Mouse (Mus musculus): Measurements from ENCODE around the gene Rrh. TPM values are rescaled to one million over a fixed set of nuclear protein-coding genes. Genes with fewer than 3 reads are reported as not detected.
A peak's percentile ranks its signal among the peaks of the same experiment; 100 is the strongest.

Rrh gene
- total RNA-seq (2021), result under 1 TPM; 0.45 to 0.66 TPM

DNA sequence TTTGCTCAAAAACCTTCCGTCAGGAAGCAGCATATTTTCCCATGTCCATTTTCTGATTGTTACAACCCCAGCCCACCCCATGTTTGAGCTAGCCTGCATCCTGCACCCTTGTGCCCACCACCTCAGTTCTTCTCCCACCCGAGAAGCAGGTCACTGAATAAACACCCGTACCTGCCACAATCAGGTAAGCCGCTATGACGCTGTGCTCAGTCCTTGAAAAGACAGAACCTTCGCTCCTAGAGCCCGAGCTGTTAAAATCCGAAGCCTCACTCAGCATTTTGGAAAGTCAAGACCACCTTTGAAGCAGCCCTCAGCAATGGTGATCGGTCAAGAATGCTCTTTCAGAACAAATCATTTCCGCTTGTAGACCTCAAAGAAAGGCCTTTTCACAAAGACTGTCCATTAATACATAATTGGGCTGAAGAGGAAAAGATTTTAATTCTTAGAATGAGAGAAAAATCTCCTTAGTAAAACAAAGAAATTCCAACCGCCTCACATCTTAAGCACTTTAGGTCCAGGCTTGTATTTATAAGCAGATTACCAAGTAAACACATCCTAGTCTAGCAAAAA is at the start of gene Rrh:
Gene Rrh (minus strand): TSS at position 382 of the 570 bp plus-strand sequence.
- no peak for DNase-seq

DNA sequence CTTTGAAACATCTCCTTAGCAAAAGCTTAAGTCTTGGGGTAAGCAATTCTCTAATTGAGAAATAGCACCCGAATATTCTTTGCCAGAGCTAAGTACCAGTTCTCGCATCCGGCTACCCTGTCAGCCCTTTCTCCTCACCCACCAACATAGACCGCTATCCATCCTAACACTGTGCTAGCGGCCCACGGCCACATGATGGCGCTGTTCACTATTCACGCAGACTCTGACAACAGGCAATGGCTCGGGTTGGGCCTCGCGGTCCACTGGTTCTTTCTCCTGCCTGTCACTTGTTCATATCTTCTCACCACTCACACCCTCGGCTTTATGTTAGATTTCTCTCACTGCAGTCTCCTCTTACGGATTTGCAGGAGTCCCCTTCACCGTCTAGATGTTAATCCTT is 41.3 kb upstream of the Rrh start:
- DNase-seq, result peak; percentile 18 to 19

DNA sequence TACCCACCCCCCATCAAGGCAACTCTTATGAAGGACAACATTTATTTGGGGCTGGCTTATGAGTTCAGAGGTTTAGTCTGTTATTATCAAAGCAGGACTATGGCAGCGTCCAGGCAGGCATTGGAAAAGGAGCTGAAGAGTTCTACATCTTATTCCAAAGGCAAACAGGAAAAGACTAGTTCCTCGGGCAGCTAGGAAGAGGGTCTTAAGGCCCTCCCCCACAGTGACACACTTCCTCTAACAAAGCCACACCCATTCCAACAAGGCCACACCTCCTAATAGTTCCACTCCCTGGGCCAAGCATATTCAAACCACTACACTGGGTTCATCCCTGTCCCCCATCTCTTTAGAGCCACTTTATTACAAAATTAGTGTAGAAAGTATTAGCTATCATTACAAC is 40.2 kb upstream of the Rrh start:
- no peak for DNase-seq

DNA sequence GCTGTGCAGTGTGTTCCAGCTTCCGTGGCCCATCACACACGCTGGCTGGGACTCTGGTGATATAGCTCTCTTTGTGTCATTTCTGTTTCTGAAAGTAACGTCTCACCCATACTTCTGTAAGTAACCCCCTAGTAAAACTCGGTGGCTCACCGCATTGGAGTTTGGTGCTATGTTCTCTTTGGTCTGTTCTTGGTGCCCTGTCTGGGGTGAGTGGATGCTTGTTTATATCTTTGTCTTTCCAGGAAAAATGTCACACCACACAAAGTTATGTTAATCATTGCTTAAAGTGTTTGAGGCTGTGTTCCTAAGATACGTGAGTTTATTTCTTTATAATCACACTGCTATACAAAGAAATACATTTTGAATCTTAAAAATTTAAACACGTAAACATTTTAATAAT is 24.5 kb upstream of the Rrh start:
- no peak for DNase-seq

DNA sequence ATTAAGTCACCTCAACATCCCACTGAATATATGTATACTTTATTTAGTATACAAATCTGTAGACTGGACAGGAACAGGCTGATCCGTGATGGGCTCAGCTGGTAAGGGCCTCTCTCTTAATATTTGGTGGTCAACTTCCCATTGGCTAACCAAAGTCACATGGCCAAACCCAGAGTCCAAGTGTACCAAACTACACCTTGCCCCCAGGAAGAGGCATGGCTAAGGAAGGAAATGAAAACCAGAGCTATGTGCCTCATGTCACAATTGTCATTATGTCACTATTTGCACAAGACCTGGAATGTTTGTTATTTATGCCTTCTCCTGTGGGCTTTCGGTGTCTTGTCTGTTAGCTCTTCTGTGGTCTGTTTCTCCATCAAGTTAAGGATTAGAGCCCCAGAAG is 23.5 kb upstream of the Rrh start:
- no peak for DNase-seq

DNA sequence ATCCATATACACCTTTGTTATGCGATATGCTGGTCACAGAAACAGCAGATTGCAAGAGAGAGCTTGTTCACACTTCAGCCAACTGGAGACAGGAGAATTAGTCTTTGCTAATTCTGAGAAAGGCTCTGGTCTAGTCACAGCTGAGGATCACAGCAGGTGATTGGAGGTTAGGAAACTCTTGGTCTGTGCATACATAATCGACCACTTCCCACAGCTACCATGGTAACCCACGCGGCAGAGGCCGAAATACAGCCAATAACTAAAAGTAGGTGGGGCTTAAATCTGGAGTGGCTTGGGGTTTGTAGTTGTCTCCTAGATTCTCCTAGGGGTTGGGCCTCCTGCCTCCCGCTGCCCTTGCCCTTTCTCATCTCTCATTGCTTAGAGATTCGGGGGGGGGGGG is 15.6 kb upstream of the Rrh start:
- DNase-seq, result no peak

DNA sequence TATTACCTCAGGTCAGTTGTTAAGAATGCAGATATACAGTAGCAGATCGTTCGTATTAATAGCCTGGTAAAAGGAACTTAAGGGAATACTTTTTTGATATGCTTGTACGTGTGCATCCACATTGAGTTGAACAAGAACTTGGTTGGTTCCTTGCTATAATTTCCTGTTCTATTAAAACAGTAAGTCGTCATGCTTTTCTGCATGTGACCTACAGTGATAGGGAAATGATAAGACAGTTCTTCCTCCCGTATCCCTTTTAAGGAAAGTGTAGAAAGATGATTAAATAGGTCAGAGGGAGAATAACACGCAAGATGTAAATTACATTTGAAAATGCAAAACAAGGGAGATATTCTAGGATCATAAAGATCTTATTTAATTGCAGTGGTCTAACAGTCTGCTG is 14.6 kb upstream of the Rrh start:
- no peak for DNase-seq

DNA sequence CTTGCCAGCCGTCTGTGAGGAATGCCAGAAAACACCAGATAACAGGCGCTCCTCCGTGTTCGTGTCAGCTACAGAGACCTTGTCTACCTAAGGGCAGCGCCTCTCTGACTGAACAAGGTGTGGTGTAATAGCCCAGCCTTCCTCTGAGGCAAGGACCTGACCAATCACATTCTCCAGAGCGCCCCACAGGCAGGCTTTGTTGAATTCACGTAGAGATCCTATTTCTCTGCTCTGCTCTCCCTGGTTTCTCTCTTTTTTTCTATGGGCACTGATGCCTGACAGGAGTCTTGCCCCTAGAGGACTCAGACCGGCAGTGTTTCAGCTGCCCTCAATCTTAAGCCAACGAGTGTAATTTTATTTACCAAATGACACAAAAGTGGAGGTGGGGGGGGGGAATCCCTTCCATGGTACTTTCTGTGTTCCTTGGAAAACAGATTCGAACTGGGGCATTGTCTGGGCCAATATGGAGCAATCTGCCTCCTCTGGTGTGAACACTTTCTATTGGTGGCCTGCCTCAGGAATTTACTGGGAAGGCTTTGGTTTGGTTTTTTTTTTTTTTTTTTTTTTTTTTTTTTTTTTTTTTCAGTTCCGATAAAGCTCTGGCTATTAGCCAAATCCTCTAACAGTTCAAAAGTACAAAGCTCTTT is 13.8 kb upstream of the Rrh start:
- no peak for DNase-seq

DNA sequence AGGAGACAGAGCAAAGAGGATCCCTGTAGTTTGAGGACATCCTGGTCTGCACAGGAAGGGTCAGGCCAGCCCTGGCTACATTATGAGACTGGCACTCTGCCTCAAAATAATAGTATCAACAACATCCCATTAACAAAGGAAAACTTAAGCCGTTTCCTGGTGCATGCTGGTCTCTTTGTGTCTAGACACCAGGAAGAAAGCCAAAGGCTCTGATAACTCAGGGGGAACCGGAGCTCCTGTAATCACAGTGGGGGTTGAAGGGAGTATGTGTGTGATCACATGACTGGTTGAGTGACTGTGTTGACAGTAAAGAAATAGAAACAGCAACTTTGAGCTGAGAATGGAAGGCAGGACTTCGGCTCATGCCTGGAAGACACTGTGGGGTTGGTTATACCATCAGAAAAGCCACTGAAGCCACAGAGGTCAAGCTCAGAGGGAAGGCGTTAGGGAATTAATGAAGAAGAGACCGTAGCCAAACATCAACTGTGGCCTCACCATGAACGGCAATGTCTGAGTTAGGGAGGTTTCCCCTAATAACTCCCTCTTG is 13.1 kb upstream of the Rrh start, which contains the start of gene Cfi:
Gene Cfi (plus strand): TSS at position 497 of the 547 bp plus-strand sequence.
- no peak for DNase-seq

DNA sequence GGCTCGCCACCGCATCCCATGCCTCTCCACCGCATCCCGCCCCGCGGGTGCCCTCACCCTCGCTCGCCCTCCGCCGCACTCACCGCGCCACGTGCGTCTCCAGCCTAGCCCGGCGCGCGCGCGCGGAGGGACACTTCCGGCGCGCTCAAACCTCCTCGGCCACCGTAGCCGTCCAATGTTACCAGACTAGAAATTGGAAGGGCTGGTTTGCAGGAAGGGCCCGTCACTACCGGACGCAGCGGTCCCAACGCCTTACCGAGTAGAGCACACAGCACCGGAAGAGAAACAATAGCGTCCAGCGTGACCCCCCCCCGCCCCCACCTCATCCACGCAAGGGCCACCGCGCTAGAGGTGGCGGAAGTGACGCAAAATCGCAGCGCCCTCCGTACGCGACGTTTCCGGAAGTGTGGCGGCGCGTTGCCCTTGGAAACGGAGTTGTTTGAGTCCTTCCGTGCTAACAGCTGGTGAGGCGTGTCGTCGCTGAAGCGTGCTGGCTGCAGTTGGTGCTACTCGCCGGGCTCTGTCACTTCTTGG is 8.7 kb upstream of the Rrh start, which contains the start of gene Gar1:
Gene Gar1 (minus strand): TSS at position 362 of the 534 bp plus-strand sequence.
- peak; percentile 91 to 94 for DNase-seq

DNA sequence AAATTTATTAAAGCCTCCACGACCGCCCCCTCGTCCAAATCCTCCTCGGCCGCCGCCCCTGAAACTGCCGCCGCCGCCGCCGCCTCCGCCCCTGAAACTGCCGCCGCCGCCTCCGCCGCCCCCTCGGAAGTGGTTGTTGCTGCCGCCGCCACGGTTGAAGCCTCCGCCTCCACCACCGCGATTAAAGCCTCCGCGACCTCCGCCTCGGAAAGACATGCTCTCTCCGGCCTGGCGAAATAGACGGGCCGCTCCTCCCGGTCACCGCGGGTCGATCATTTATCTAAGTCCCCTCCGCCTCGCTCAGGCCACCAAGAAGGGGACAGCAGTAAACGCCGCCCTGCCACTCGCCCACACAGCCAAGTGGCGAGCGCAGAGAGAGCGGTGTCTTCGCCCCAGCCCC is 8.2 kb upstream of the Rrh start:
- DNase-seq, result no peak

DNA sequence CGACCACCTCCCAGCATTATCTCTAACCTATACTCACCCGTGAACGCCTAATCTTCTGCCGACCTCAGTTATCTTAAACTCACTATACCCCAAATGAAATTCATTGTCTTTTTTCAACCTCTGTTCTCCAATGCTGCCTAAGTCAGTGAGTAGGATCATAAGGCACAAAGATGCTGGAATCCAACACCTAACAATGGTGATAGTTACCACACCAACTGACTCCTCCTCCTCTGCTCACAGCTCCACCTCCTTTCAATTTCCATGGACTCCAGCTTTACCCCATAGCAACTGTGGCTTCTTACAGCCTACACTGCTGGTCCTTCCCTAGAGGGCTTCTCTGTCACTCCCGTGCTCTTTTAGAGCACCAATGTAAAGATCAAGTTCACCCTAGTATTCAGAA is 5.3 kb upstream of the Rrh start:
- DNase-seq, result no peak

DNA sequence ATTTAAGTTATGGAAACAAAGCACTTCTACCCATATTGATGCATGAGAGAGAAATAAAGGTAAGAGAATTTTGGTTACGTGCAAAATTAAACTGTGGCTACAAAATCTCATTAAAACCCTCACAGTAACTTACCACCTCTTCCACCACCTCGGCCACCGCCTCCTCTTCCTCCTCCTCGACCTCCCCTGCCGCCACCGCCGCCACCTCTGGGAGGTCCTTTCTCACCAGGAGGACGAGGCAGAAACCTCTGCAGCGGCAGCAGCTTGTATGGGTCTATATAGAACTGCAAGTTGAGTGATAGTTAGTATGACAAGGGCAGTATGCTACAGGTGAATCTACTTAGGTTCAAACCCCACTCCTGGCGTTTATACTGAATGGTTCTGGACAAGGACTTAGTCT is 4.3 kb upstream of the Rrh start:
- no peak for DNase-seq

DNA sequence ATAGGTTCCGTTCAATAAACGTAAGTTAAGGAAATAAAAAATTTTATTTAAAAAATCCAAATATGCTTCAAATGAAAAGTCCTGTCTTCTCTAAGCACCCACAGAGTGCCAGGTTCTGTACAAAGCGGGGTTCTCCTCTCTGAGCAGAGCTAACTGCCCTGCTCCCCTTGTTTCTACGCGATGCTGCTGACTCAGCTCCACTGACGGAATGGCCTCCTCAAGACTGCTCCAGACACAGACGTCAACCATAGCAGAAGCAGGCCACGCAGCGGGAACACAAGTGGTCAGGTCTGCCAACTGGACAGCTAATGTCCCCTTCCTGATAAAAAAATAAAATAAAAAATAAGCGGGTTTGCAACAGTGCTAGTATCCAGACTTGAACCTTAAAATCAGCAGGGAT is 2.5 kb upstream of the Rrh start:
- DNase-seq, result no peak

DNA sequence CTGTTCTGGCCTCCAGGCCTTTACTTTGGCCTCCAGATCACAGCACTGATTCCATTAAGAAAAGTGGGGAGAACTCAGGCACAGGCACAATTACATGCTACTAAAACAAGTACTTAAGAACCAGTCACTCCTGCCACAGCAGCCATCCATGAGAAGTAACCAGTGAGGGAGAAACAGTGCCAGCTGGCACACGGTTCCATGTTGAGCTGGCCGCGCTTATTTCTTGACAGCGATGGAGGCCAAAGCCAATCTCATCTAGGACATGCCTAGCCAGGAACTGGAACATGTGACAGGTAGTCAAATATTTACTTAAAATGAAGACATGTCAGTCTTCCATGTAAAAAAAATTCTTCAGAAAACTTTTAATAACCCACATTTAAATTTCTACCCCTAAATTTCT is 1.8 kb upstream of the Rrh start:
- DNase-seq, result no peak

DNA sequence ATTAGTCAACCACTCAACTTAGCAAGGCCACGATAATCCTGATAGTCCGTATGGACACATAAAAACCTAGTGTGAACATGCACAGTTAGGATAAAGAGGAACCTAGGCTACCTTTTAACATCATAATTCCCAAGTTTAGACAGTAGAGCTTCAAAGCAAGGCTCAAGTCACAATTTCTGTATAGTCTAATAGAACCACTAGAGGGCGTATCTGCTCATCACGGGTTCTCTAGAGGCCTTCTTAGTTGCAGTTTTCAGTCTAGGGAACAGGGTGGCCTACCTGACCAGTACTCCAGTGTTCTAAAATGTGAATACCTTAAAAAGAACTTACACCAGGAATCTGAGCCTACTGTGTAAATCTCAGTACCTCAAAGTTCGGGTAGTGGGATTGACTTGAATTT is 906 bp upstream of the Rrh start:
- no peak for DNase-seq

DNA sequence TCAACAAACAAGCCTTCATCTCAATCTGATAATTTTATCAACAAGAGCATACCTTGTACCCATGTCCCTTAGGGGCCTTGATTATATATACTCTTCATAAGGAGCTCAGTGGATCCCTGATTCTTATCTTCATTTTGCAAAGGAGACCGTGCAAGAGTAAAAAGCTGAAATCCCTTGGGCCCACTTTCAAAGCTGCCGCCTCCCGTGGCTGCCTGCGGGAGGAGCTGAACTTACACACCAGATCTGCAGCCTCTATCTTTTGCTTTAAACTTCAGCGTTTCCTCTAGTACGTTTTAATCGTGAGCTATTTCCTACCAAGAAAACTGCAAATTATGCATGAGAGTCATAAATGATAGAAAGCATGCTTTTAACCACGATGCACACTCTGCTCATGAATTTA is 651 bp downstream of the Rrh start:
- DNase-seq, result no peak

DNA sequence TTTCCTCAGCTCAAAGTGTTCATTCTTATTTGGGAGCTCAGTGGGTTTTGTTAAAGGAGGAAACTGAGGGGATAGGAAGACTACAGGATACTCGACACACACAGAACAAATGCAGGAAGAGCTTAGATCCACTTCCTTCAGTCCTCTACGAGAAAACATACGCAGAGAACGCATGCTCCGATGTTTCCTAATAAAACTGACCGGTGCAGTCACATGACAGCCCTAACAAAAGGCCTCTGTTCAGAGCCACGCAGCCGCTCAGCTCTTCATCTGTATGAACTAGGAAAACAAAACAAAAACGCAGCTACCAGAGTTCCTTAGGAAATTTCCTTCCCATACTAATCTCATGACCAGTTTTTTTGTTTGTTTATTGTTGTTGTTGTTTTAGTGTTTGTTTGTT is 1.5 kb downstream of the Rrh start:
- DNase-seq, result no peak

DNA sequence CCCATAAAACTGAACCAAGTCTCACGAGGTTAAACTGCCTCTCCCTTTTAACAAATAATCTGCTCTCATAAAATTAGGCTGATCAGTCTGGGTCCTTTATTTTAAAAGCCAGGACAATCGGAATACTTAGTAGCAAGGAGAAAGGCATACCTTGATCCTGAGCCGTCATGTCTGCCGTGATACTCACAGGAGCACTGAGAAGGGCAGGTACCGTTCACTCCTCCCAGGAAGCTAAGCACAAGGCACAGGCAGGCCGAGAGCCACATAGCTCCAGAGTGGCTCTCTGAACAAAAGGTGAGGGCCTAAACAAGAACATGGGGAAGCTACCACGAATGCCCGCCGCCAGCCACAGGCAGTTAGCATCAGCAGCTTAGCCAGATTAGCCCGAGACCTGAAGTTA is 18.6 kb downstream of the Rrh start, which contains the start of gene Lrit3:
Gene Lrit3 (minus strand): TSS at position 266 of the 400 bp plus-strand sequence.
- no peak for DNase-seq

DNA sequence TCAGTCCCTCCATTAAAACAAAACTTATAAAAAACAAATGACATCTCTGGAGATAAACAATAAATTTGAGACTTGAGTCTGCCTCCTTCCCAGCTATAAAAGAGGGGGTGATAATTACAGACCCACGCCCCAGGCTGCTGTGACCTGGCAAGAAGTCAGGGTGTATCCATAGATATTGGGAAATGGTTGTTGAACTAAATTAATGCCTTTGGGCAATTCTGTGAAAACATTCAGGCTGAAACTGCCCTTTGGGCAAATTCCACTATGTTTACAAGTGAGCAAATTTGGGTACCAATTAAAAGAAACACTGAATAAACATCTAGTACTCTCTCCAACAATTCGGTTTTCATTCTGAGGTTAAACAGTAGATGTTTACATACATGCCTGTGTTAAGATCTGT is 23.4 kb downstream of the Rrh start:
- DNase-seq, result no peak

DNA sequence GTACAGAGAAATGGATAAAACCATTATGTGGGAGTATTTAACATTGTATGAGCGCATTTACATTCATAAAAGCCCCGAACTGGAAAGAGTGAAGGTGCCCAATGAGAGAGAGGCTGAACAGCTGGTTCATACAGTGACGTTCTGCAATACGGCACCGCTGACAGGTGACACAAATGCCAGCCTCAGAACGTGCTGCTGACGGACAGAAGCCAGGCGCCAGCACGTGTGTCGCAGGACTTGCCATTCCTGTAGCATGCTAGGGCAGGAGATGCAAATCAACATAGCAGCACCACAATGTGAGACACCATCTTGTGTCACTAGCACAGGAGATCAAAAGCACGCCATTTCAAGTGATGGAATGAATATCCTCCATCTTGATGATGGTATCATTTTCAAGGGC is 23.8 kb downstream of the Rrh start:
- DNase-seq, result no peak

DNA sequence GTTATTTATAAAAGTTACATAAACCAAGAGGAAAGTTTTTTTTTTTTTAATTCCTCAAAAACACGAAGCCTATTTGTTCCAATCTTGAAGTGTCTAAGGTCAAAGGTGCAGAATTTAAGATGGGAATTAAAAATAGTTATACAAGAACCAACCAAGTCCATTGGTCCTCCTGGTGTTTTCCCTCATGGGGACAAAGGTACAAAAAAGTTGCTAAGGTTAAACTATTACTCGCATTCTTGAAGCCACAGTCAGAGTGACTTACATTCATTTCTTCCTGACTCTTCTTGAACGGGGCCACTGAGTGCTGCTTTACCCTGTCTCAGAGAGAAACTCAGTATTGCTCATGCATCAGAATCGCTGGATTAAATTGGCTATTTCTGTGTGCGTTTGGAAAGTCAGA is 25.0 kb downstream of the Rrh start:
- DNase-seq, result no peak

DNA sequence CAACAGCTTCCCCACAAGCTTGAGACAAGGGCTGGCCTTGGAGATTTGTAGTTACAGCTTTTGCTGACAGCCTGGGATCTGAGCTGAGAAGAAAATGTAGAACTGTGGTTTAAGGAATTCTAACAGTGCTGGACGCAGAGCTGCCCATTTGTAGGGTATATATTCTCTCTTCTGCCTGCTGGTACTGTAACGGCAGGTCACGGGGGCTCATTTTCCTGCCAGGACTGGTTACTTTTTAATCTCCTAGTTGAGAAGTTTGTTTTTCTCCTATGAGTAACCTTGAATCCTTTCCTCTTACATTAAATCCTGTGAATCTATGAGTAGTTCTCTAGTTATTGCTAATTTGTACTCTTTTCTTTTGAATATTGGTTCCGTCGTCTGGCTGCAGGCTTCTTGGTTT is 28.6 kb downstream of the Rrh start:
- DNase-seq, result no peak

DNA sequence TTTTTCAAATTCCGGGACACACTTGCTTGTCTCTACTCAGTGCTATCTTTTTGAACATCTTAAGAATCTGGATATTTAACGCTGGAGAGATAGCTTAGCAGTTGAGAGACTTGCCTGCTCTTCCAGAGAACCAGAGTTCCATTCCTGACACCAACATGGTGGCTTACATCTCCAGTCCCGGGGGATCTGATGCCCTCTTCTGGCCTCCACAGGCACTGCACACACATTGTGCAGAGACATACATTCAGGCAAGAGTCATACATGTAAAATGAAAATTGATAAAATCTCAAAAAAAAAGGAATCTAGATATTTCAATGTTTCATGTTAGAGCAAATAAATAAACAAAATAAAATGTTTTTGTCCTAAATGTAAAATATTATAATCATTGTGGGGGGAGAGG is 39.6 kb downstream of the Rrh start:
- no peak for DNase-seq
